ENCODE assay signal across 14 mouse cellular contexts in the genomic region with DNA sequence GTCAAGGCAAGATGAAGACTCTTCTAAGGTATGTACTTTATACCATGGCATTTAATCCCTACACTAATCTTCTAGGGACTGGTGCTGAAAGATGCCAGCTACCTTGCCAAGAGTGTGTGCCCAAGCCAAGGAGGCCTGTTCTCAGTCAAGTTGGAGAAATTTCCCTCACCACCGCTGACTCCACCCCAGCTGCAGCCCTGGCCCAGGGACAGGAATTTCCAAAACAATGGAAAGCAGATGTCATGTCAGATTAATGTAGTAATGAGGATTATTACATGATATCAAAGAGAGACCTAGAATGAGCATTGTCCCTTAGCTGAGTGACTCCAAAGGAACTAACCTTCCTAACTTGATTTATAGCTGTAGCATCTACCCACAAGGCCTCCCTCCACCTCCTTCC. TPM values are rescaled to one million over a fixed set of nuclear protein-coding genes. Genes with fewer than 3 reads are reported as not detected.
DNase-seq lines count a peak whose midpoint lies in the region; ATAC-seq and TF ChIP-seq lines count a peak whose summit lies in the region.
"Had no signal": no experiment of that assay in that cellular context is flagged by ENCODE, and none has a peak within 500 bp of the region (broad histone marks: within the 10 kb centered on the region; RNA-seq: fewer than 3 reads in every experiment).

No protein-coding gene starts in this region.

- H3K9ac ChIP-seq in midbrain, embryonic 11.5 days (ENCODE audit: low read length), result no peak overlapping the region
- H3K9ac ChIP-seq: forebrain, embryonic 13.5 days; liver, embryonic 14.5 days had no signal

- no peaks in the 10 kb centered on the region for H3K9me3 ChIP-seq in midbrain, embryonic 10.5 days (replicated peaks)
- no peaks in the 10 kb centered on the region for H3K9me3 ChIP-seq in midbrain, embryonic 11.5 days (ENCODE audit: control insufficient read depth, low read length)
- H3K9me3 ChIP-seq: forebrain, embryonic 13.5 days had no signal

- no peak overlapping the region for H3K4me3 ChIP-seq in midbrain, embryonic 10.5 days
- H3K4me3 ChIP-seq in midbrain, embryonic 11.5 days (ENCODE audit: low read depth, low read length), result no peak overlapping the region
- H3K4me3 ChIP-seq in small intestine, adult 2 months (ENCODE audit: low read depth, low read length), result no peak overlapping the region
- H3K4me3 ChIP-seq: forebrain, embryonic 13.5 days had no signal

- H3K4me2 ChIP-seq in midbrain, embryonic 11.5 days, result no peak overlapping the region
- H3K4me2 ChIP-seq: forebrain, embryonic 13.5 days had no signal

- WGBS in midbrain, embryonic 10.5 days, result 83% methylated on average over 1 of the region's 1 CpGs
- 83% methylated on average over 1 of the region's 1 CpGs for WGBS in midbrain, embryonic 11.5 days
- 67% methylated on average over 1 of the region's 1 CpGs for WGBS in small intestine, adult 2 months

- no peak for TF ChIP-seq POLR2A in small intestine, adult 2 months (IDR thresholded peaks at IDR 0.05; ENCODE audit: low read depth, low read length)

- no peaks in the 10 kb centered on the region for H3K36me3 ChIP-seq in midbrain, embryonic 10.5 days
- no peaks in the 10 kb centered on the region for H3K36me3 ChIP-seq in midbrain, embryonic 11.5 days (ENCODE audit: control insufficient read depth, insufficient read depth, low read length)
- 0 out of 2 replicates have a peak, but pooled peaks cover 3% of the 10 kb centered on the region for H3K36me3 ChIP-seq in small intestine, adult 2 months (ENCODE audit: control insufficient read depth, insufficient read depth, low read length)

- TF ChIP-seq CTCF in small intestine, adult 2 months (IDR thresholded peaks at IDR 0.05; ENCODE audit: extremely low read depth, insufficient read length, insufficient replicate concordance, low read depth, low read length), result no peak

- ATAC-seq in midbrain, embryonic 11.5 days (ENCODE audit: low FRiP score), result no peak

- H3K4me1 ChIP-seq in midbrain, embryonic 10.5 days, result peaks cover 64% of the 10 kb centered on the region
- peaks cover 36% of the 10 kb centered on the region for H3K4me1 ChIP-seq in midbrain, embryonic 11.5 days (ENCODE audit: control insufficient read depth, insufficient read depth, low read length)
- H3K4me1 ChIP-seq in small intestine, adult 2 months (ENCODE audit: control insufficient read depth, insufficient read depth, insufficient read length, low read length), result peaks cover 22% of the 10 kb centered on the region; the same call in 1 of the 2 replicates

- H3K27ac ChIP-seq in midbrain, embryonic 10.5 days (replicated peaks), result peak overlapping the region; percentile 81
- no peak overlapping the region; the same call in 1 of the 2 replicates for H3K27ac ChIP-seq in midbrain, embryonic 11.5 days (ENCODE audit: low read depth, low read length)
- H3K27ac ChIP-seq in small intestine, adult 2 months (ENCODE audit: insufficient read depth, low read depth, low read length), result 0 out of 2 replicates have a peak overlapping the region, but pooled peaks have one; percentile 22
- H3K27ac ChIP-seq: forebrain, embryonic 13.5 days; liver, embryonic 14.5 days had no signal

- peak; percentile 45 for DNase-seq in adrenal gland, postnatal 14 days
- DNase-seq in adrenal gland, adult 18-20 months (ENCODE audit: low spot score in 2 of 2), result no peak
- DNase-seq in midbrain, embryonic 10.5 days (ENCODE audit: low spot score), result no peak
- no peak for DNase-seq in midbrain, embryonic 11.5 days (ENCODE audit: low spot score, missing footprints)
- peak; percentile 31 to 43 for DNase-seq in kidney, postnatal 4 days
- no peak for DNase-seq in cerebellum, adult 9-11 months
- no peak for DNase-seq in layer of hippocampus, adult 9-10 months (ENCODE audit: low spot score)
- DNase-seq: cerebellum, postnatal 14 days; right cerebral cortex, postnatal 14 days had no signal

- peaks cover 9% of the 10 kb centered on the region for H3K27me3 ChIP-seq in midbrain, embryonic 10.5 days (ENCODE audit: low read depth, poor library complexity, severe bottlenecking)
- no peaks in the 10 kb centered on the region for H3K27me3 ChIP-seq in midbrain, embryonic 11.5 days (ENCODE audit: control insufficient read depth, insufficient read depth, low read length)
- H3K27me3 ChIP-seq in small intestine, adult 2 months (ENCODE audit: control insufficient read depth, insufficient read depth, low read length), result no peaks in the 10 kb centered on the region

RNA-seq across cellular contexts. Expression of a gene that starts 8.3 kb away (rescaled TPM):
- total RNA-seq in adrenal gland, postnatal 14 days (2021), result 8.0 and 10.1 TPM in 2 replicates
- 1 to 10 TPM; 6.9 to 9.5 TPM for total RNA-seq in adrenal gland, adult 18-20 months (2021)
- 13.7 and 16.0 TPM in 2 replicates for polyA plus RNA-seq in midbrain, embryonic 10.5 days (2016; fragmentation: Nextera tagmentation; extraction: Ambion mirVana)
- polyA plus RNA-seq in midbrain, embryonic 11.5 days (2014; fragmentation: Nextera tagmentation; extraction: Ambion mirVana), result 19.5 and 23.1 TPM in 2 replicates
- 12.7 and 38.0 TPM in 2 replicates for polyA plus RNA-seq in small intestine, adult 2 months (2012; rRNA removed)

RNA-seq across cellular contexts. Expression of a gene that starts 28.2 kb away (rescaled TPM):
- total RNA-seq in adrenal gland, postnatal 14 days (2021), result not detected in 2 replicates
- total RNA-seq in adrenal gland, adult 18-20 months (2021), result not detected
- not detected in 2 replicates for polyA plus RNA-seq in midbrain, embryonic 10.5 days (2016; fragmentation: Nextera tagmentation; extraction: Ambion mirVana)
- polyA plus RNA-seq in midbrain, embryonic 11.5 days (2014; fragmentation: Nextera tagmentation; extraction: Ambion mirVana), result not detected in 2 replicates
- not detected in 2 replicates for polyA plus RNA-seq in small intestine, adult 2 months (2012; rRNA removed)
- polyA plus RNA-seq: C2C12; heart, embryonic 16.5 days; liver, embryonic 14.5 days had no signal

RNA-seq across cellular contexts. Expression of a gene that starts 40.7 kb away (rescaled TPM):
- total RNA-seq in adrenal gland, postnatal 14 days (2021), result 76.5 and 79.8 TPM in 2 replicates
- total RNA-seq in adrenal gland, adult 18-20 months (2021), result 10 to 100 TPM; 63.6 to 72.3 TPM
- polyA plus RNA-seq in midbrain, embryonic 10.5 days (2016; fragmentation: Nextera tagmentation; extraction: Ambion mirVana), result 56.0 and 57.6 TPM in 2 replicates
- polyA plus RNA-seq in midbrain, embryonic 11.5 days (2014; fragmentation: Nextera tagmentation; extraction: Ambion mirVana), result 57.2 and 60.8 TPM in 2 replicates
- polyA plus RNA-seq in small intestine, adult 2 months (2012; rRNA removed), result 1.8 and 4.0 TPM in 2 replicates

RNA-seq across cellular contexts. Expression of a gene that starts 50.0 kb away (rescaled TPM):
- total RNA-seq in adrenal gland, postnatal 14 days (2021), result not detected in 2 replicates
- not detected for total RNA-seq in adrenal gland, adult 18-20 months (2021)
- not detected in 2 replicates for polyA plus RNA-seq in midbrain, embryonic 10.5 days (2016; fragmentation: Nextera tagmentation; extraction: Ambion mirVana)
- polyA plus RNA-seq in midbrain, embryonic 11.5 days (2014; fragmentation: Nextera tagmentation; extraction: Ambion mirVana), result not detected in 2 replicates
- not detected in 2 replicates for polyA plus RNA-seq in small intestine, adult 2 months (2012; rRNA removed)
- polyA plus RNA-seq: C2C12; forebrain, embryonic 13.5 days; heart, embryonic 16.5 days; liver, embryonic 14.5 days had no signal

Comparison
In these comparisons a context has a peak if more than half of its experiments do, and no peak if none do; other contexts are left out.
1. DNase-seq: peak in adrenal gland, postnatal 14 days (single experiment) and kidney, postnatal 4 days (2 of 2); none in adrenal gland, adult 18-20 months (0 of 2), midbrain, embryonic 10.5 days (single experiment), midbrain, embryonic 11.5 days (single experiment), cerebellum, adult 9-11 months (single experiment) and layer of hippocampus, adult 9-10 months (single experiment).
2. RNA of a gene that starts 40.7 kb away (polyA plus RNA-seq): 56.0 to 57.6 TPM in midbrain, embryonic 10.5 days and 57.2 to 60.8 TPM in midbrain, embryonic 11.5 days; 1.8 to 4.0 TPM in small intestine, adult 2 months; every median in the first group is over 10 times any median in the second.